Mouse (Mus musculus) brown adipose tissue, adult 24 weeks (tissue): ENCODE measurements around the gene Tnnt3. TPM values are rescaled to one million over a fixed set of nuclear protein-coding genes. Genes with fewer than 3 reads are reported as not detected.

Source experiments
- H3K27ac ChIP-seq: fragments of 200-500 bp; replicated peaks from 2 replicates; pipeline ENCODE4 v1.5.1; 2012; ENCODE audit warnings: low read depth, mild to moderate bottlenecking, low read length
- H3K4me1 ChIP-seq: fragments of 200-500 bp; 2 replicates; pipeline ENCODE4 v1.6.1; 2012; ENCODE audit warnings: low read length, mixed read lengths; ENCODE audit not compliant: control insufficient read depth, insufficient read depth, insufficient read length
- H3K4me3 ChIP-seq: fragments of 200-500 bp; 2 replicates; pipeline ENCODE4 v1.5.1; 2012; ENCODE audit warnings: low read depth, mild to moderate bottlenecking, low read length, moderate library complexity; ENCODE audit not compliant: insufficient read depth
- polyA plus RNA-seq: library from polyadenylated mRNA; stranded (reverse); fragments of >200 nt; gene quantifications from 2 replicates; pipeline ENCODE4 v1.2.4, GENCODE M21; 2012; ENCODE audit not compliant: missing spikeins, insufficient read depth, insufficient read length

The Tnnt3 gene
- 455 and 586 TPM in 2 replicates for polyA plus RNA-seq

DNA sequence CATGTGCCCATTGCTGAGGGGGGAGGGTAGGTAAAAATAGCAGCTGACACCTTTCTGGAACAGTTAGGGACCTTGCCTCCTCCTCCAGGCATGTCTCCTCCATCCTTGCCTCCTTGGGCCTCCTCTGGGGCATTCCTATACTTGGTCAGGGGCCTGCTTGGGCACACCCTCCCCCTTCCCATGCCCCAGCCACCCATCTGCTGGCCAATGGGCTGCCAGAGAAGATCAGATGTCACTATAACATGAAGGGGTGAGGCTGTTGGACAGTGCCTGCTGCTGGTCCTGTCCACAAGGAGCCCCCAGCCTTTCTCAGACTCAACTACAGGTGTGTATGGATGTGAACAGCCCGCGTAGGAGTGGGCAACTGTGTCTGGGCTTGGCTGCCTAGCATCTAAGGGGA, at the start of gene Tnnt3:
Tnnt3 (plus strand) TSS at position 262 of the 400 bp plus-strand sequence.
- no peak within 1 kb of the TSS for H3K4me3 ChIP-seq
- H3K4me1 ChIP-seq = peaks cover 5% of the 10 kb centered on the region
- no peak within 1 kb of the TSS for H3K27ac ChIP-seq

DNA sequence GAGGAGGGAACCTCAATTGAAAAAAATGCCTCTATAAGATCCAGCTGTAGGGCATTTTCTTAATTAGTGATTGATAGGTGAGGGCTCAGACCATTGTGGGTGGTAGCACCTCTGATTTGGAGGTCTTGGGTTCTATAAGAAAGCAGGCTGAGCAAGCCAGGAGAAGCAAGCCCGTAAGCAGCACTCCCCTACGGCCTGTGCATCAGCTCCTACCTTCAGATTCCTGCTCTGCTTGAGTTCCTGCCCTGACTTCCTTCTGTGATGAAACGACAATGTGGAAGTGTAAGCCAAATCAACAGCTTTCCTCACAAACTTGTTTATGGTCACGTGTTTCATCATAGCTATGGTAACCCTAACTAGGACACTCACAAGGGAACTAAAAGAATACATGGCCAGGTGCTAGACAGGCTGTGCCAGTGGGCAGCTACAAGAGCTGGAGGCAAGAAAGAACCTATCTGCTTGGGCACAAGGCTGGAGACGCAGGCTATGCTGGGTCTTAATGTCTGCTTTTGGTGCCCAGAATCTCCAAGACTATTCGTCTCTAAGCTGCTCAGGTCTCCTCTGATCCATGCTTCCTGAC, 49.5 kb upstream of the Tnnt3 start:
- Histone ChIP-seq H3K27ac (no peak overlapping the region), H3K4me1 (no peaks in the 10 kb centered on the region), H3K4me3 (no peak overlapping the region)

- Histone ChIP-seq H3K4me1 (no peaks in the 10 kb centered on the region), H3K27ac (no peak overlapping the region), H3K4me3 (no peak overlapping the region)
Measured at GRCm38 (mm10) chr7:142454706-142455105, 43.9 kb upstream of the Tnnt3 start.

DNA sequence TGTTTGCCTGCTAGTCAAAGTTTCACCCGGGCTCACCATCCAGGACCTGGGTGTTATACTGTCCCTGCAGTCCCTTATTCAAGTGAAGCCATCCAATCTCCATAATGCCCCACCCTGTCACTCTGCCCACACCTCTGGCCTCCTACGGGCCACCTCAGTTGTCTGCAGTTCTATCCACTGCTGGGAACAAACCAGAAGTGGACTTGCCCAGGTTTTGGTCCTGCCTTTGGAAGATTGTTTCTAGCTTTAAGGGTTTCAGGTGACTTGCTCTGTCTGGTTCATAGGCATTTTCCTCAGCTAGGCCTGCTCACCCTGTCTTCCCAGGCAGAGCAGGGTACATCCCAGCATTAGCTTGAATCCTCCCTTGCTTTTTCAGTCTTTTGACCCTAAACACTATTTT, 43.4 kb upstream of the Tnnt3 start:
- H3K4me1 ChIP-seq = no peaks in the 10 kb centered on the region
- no peak overlapping the region for H3K4me3 ChIP-seq
- no peak overlapping the region for H3K27ac ChIP-seq

DNA sequence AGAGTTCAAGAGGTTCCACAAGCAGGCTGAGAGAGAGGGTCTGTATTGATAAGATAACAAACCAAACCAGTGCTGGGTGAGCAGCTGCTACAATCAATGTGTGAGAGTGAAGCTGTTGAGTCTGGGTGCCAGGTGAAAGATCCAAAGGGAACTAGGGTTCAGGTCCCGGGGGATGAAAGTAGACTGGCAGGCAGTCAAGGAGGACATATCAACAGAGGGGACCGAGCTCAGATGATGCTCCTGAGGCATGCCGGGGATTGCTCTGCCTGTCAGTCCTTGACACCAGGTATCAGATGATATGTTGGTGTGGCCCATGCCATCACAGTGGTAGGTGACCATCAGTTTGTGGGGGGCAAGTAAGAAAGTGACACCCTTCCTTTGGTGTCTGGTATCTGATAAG, 41.8 kb upstream of the Tnnt3 start:
- no peak overlapping the region for H3K27ac ChIP-seq
- H3K4me1 ChIP-seq = no peaks in the 10 kb centered on the region
- no peak overlapping the region for H3K4me3 ChIP-seq

- Histone ChIP-seq H3K4me1 (no peaks in the 10 kb centered on the region), H3K4me3 (no peak overlapping the region), H3K27ac (peak overlapping the region; percentile 52)
Measured at GRCm38 (mm10) chr7:142457227-142457811, 41.3 kb upstream of the Tnnt3 start.

DNA sequence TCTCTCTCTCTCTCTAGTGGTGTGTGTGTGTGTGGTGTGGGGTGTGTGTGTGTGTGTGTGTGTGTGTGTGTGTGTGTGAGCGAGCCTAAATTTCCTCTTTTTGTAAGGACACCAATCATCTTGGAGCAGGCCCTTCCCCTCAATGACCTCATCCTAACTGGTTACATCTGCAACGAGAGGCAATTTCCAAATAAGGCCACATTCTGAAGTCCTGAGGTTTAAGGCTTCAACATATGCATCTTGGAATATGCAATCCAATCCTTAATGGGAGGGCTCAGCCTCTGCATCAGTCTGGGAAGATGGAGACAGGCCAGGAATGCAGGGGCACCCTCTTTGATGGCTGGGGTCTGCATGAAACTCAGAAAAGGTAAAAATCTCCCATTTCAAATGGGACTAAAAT, 40.6 kb upstream of the Tnnt3 start:
- Histone ChIP-seq H3K27ac (no peak overlapping the region; the same call in 1 of the 2 replicates), H3K4me1 (no peaks in the 10 kb centered on the region), H3K4me3 (no peak overlapping the region)

DNA sequence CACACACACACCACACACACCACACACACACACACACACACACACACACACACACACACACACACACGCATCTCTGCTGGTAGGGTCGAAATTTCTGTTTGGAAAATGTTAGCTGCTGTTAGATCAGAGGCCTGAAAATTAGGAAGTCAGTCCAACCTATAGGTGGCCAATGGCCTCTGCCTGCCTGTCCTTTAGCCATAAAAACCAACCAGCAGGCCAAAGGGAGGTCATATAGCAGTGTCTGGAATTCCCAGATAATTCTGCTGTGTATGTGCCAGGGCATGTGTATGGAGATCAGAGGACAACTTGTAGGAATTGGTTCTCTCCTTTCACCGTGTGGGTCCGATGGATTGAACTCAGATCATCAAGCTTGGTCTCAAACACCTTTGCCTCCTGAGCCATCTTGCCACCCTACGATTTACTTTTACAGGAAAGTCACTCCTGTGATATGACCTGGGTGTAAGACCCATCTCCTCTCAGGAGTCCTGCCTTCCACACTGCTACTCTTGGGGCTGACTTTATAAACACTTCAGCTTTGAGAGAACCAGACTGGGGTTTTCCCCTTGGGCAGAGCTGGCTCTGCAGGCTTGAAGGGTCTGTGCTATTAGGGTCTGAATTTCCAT, 39.8 kb upstream of the Tnnt3 start:
- Histone ChIP-seq H3K4me3 (no peak overlapping the region), H3K27ac (no peak overlapping the region; the same call in 1 of the 2 replicates), H3K4me1 (no peaks in the 10 kb centered on the region)

DNA sequence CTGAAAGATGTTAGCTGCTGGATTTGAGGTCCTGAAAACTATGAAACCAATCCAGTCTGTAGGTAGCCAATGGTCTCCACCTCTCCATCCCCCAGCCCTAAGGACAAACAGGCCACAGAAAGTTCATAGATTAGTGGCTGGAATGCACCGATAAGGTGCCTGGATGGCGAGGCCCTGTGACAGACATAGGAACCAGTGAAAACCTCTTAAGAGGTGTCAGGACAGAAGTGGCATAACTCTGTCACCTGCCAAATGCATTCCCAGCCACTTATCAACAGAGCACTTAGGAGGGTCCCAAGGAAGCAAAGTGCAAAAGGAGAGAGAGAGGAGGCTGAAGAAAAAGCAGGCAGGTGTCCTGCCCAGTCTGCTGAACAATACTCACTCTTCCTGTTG, 39.3 kb upstream of the Tnnt3 start:
- H3K27ac ChIP-seq = no peak overlapping the region
- no peak overlapping the region for H3K4me3 ChIP-seq
- H3K4me1 ChIP-seq = no peaks in the 10 kb centered on the region

- H3K4me1 ChIP-seq = no peaks in the 10 kb centered on the region
Measured at GRCm38 (mm10) chr7:142460636-142461077, 38.0 kb upstream of the Tnnt3 start, which contains the start of gene Lsp1. Lsp1 (plus strand) TSS chr7:142460809.

DNA sequence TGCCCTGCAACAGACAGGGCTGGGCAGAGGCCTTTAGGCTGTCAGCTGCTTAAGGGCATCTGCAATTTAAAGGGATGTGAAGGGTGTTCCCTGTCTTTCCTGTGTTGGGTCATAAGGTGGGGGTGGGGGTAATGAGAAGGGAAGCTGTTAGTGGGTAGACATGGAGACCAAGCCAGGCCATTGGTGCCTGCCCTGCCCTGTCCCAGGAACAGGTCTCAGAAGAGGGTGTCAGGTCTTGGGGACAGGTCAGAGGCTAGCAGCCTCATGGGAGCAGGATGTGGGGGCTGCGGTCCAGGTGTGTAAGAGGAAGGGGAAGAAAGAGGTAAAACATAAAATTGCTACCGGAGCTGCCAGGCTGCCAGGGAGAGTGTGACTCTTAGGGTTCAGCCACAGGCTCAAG, 37.2 kb upstream of the Tnnt3 start:
- H3K4me1 ChIP-seq = no peaks in the 10 kb centered on the region
- H3K27ac ChIP-seq = 0 out of 2 replicates have a peak overlapping the region, but pooled peaks have one; percentile 62
- H3K4me3 ChIP-seq = peak overlapping the region; percentile 16; the same call in 1 of the 2 replicates

More at GRCm38 (mm10) chr7:142460636-142461077, 38.0 kb upstream of the Tnnt3 start, which contains the start of gene Lsp1:
- Histone ChIP-seq H3K4me3 (peak within 1 kb of the TSS; percentile 16), H3K27ac (peak within 1 kb of the TSS; percentile 62; the same call in 1 of the 2 replicates)

DNA sequence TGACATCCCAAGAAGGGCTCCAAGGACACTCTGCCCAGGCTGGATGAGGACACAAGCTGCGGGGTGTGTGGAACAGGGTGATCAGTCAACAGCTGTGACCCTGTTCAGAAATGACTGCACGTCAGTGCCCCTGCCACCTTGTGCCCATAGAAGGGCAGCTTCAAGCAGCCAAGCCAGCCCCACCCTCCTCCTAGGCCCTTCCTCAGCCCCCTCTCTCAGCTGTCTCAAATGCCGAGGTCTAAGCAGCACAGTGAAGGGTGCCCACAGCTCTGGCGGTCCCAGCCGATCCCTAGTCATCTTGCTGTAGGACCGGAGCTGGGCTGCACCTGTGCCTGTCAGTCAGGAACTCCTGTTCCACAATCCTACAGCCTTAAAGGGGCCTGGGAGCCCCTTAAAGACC, 36.4 kb upstream of the Tnnt3 start:
- H3K4me3 ChIP-seq = peak overlapping the region; percentile 16
- H3K4me1 ChIP-seq = no peaks in the 10 kb centered on the region
- H3K27ac ChIP-seq = no peak overlapping the region

GRCm38 (mm10) chr7:142462594-142463078, 36.0 kb upstream of the Tnnt3 start:
- Histone ChIP-seq H3K4me1 (no peaks in the 10 kb centered on the region), H3K4me3 (peak overlapping the region; percentile 16; the same call in 1 of the 2 replicates), H3K27ac (no peak overlapping the region)

- no peak overlapping the region for H3K4me3 ChIP-seq
- H3K27ac ChIP-seq = no peak overlapping the region
- H3K4me1 ChIP-seq = peaks cover 2% of the 10 kb centered on the region; the same call in 1 of the 2 replicates
Measured at GRCm38 (mm10) chr7:142470171-142470691, 28.4 kb upstream of the Tnnt3 start.

GRCm38 (mm10) chr7:142470808-142471413, 27.7 kb upstream of the Tnnt3 start:
- 0 out of 2 replicates have a peak overlapping the region, but pooled peaks have one; percentile 12 for H3K27ac ChIP-seq
- H3K4me3 ChIP-seq = no peak overlapping the region
- H3K4me1 ChIP-seq = peaks cover 2% of the 10 kb centered on the region; the same call in 1 of the 2 replicates
